Mouse (Mus musculus) erythroblast, adult 5-6 weeks (primary cell): ENCODE measurements at regions not wholly inside any gene's neighbourhood (a gene's known extent, or its start where the extent isn't known, plus 50 kb on each side); places are given as distances from the start of the nearest gene placed in this dataset.

Experiments
- ATAC-seq: replicated peaks from 2 replicates; pipeline ENCODE4 v1.8.0; 2016; ENCODE audit warnings: moderate number of reproducible peaks, mild to moderate bottlenecking, moderate TSS enrichment, inconsistent platforms; ENCODE audit not compliant: poor library complexity, low FRiP score, severe bottlenecking

- no peak for ATAC-seq
Observed at GRCm38 (mm10) chr11:64755563-64755962, 223.3 kb upstream of the Elac2 start.

- no peak for ATAC-seq
Observed at GRCm38 (mm10) chr11:64760626-64761025, 218.2 kb upstream of the Elac2 start.

GRCm38 (mm10) chr11:64762755-64763154, 216.1 kb upstream of the Elac2 start:
- ATAC-seq, result no peak

- ATAC-seq, result no peak
Observed at GRCm38 (mm10) chr11:64764056-64764455, 214.8 kb upstream of the Elac2 start.

- ATAC-seq, result no peak
Observed at GRCm38 (mm10) chr11:64776691-64777090, 202.1 kb upstream of the Elac2 start.

- ATAC-seq, result no peak
Observed at GRCm38 (mm10) chr11:64800246-64801121, 178.4 kb upstream of the Elac2 start.

GRCm38 (mm10) chr11:64801351-64801750, 177.5 kb upstream of the Elac2 start:
- ATAC-seq, result peak; percentile 91

GRCm38 (mm10) chr11:64805567-64805966, 173.3 kb upstream of the Elac2 start:
- ATAC-seq, result no peak

GRCm38 (mm10) chr11:64812408-64812807, 166.4 kb upstream of the Elac2 start:
- no peak for ATAC-seq

- ATAC-seq, result no peak
Observed at GRCm38 (mm10) chr11:64829429-64829828, 149.4 kb upstream of the Elac2 start.

GRCm38 (mm10) chr11:64832453-64832852, 146.4 kb upstream of the Elac2 start:
- no peak for ATAC-seq

GRCm38 (mm10) chr11:64833786-64834185, 145.1 kb upstream of the Elac2 start:
- no peak for ATAC-seq

GRCm38 (mm10) chr11:64836771-64837170, 142.1 kb upstream of the Elac2 start:
- no peak for ATAC-seq

- ATAC-seq, result peak; percentile 80
Observed at GRCm38 (mm10) chr11:64841092-64841491, 137.7 kb upstream of the Elac2 start.

- ATAC-seq, result peak; percentile 67; the same call in 1 of the 2 replicates
Observed at GRCm38 (mm10) chr11:64842775-64843530, 135.9 kb upstream of the Elac2 start.

GRCm38 (mm10) chr11:64846577-64847147, 132.2 kb upstream of the Elac2 start:
- no peak for ATAC-seq

GRCm38 (mm10) chr11:64859636-64860035, 119.2 kb upstream of the Elac2 start:
- ATAC-seq, result no peak

GRCm38 (mm10) chr11:64880674-64881073, 98.2 kb upstream of the Elac2 start:
- no peak for ATAC-seq

- no peak for ATAC-seq
Observed at GRCm38 (mm10) chr11:64884518-64884917, 94.3 kb upstream of the Elac2 start.

- no peak for ATAC-seq
Observed at GRCm38 (mm10) chr11:64889335-64890020, 89.4 kb upstream of the Elac2 start.
